Mouse (Mus musculus): ENCODE data around the gene Slc43a3.
A peak's percentile ranks its signal among the peaks of the same experiment; 100 is the strongest.

Gene Slc43a3

GRCm38 (mm10) chr2:84937491-84938150 is 1.2 kb downstream of the Slc43a3 start:
- no peak for DNase-seq (ENCODE audit: low spot score)

- peak; percentile 16 for DNase-seq (ENCODE audit: low spot score)
Observed at GRCm38 (mm10) chr2:84938249-84938946, 2.0 kb downstream of the Slc43a3 start.

GRCm38 (mm10) chr2:84939306-84939705 is 2.9 kb downstream of the Slc43a3 start:
- DNase-seq (ENCODE audit: low spot score) = no peak

- no peak for DNase-seq (ENCODE audit: low spot score)
Observed at GRCm38 (mm10) chr2:84939711-84940110, 3.3 kb downstream of the Slc43a3 start.

GRCm38 (mm10) chr2:84941332-84941731 is 5.0 kb downstream of the Slc43a3 start:
- DNase-seq (ENCODE audit: low spot score) = no peak

GRCm38 (mm10) chr2:84941795-84942194 is 5.4 kb downstream of the Slc43a3 start:
- DNase-seq (ENCODE audit: low spot score) = no peak

- DNase-seq (ENCODE audit: low spot score) = no peak
Observed at GRCm38 (mm10) chr2:84947154-84947771, 10.9 kb downstream of the Slc43a3 start.

- no peak for DNase-seq (ENCODE audit: low spot score)
Observed at GRCm38 (mm10) chr2:84948252-84948651, 11.9 kb downstream of the Slc43a3 start.

- no peak for DNase-seq (ENCODE audit: low spot score)
Observed at GRCm38 (mm10) chr2:84948721-84949120, 12.3 kb downstream of the Slc43a3 start.

- DNase-seq (ENCODE audit: low spot score) = no peak
Observed at GRCm38 (mm10) chr2:84951027-84951426, 14.6 kb downstream of the Slc43a3 start.

GRCm38 (mm10) chr2:84952251-84952650 is 15.9 kb downstream of the Slc43a3 start:
- no peak for DNase-seq (ENCODE audit: low spot score)

GRCm38 (mm10) chr2:84952693-84953092 is 16.3 kb downstream of the Slc43a3 start:
- DNase-seq (ENCODE audit: low spot score) = no peak

GRCm38 (mm10) chr2:84955435-84955834 is 19.1 kb downstream of the Slc43a3 start:
- no peak for DNase-seq (ENCODE audit: low spot score)

GRCm38 (mm10) chr2:84956274-84956673 is 19.9 kb downstream of the Slc43a3 start:
- DNase-seq (ENCODE audit: low spot score) = peak; percentile 74

GRCm38 (mm10) chr2:84958588-84959264 is 22.3 kb downstream of the Slc43a3 start:
- DNase-seq (ENCODE audit: low spot score) = no peak

- DNase-seq (ENCODE audit: low spot score) = no peak
Observed at GRCm38 (mm10) chr2:84961300-84961699, 24.9 kb downstream of the Slc43a3 start.

- no peak for DNase-seq (ENCODE audit: low spot score)
Observed at GRCm38 (mm10) chr2:84961901-84962300, 25.5 kb downstream of the Slc43a3 start.

- peak; percentile 15 for DNase-seq (ENCODE audit: low spot score)
Observed at GRCm38 (mm10) chr2:84962906-84963507, 26.6 kb downstream of the Slc43a3 start.

GRCm38 (mm10) chr2:84964111-84964801 is 27.9 kb downstream of the Slc43a3 start:
- DNase-seq (ENCODE audit: low spot score) = no peak

GRCm38 (mm10) chr2:84967318-84967991 is 31.1 kb downstream of the Slc43a3 start:
- DNase-seq (ENCODE audit: low spot score) = no peak

GRCm38 (mm10) chr2:84975580-84975979 is 39.2 kb downstream of the Slc43a3 start:
- no peak for DNase-seq (ENCODE audit: low spot score)

Data from embryo, embryonic 10.5 days (tissue).